Mouse (Mus musculus) Patski (cell line): ENCODE data around the gene Tspan17. TPM values are rescaled to one million over a fixed set of nuclear protein-coding genes. Genes with fewer than 3 reads are reported as not detected.

ENCODE experiments used
- ATAC-seq: fragments of 100-300 bp; one replicate; pipeline ENCODE4 v1.8.0; 2021
- CTCF ChIA-PET: fragments of 350-600 bp; sonication (Branson Sonifier 250); formaldehyde crosslinking; loops from one replicate; lab custom pipeline; 2022; ENCODE audit warnings: inconsistent platforms; lab: Charles Lee
- POLR2A ChIA-PET: fragments of 350-600 bp; sonication (Branson Sonifier 250); formaldehyde crosslinking; loops from one replicate; lab custom pipeline; 2022; ENCODE audit warnings: antibody characterized with exemption, inconsistent platforms; lab: Charles Lee
- DNase-seq: peaks from one replicate; pipeline ENCODE4 v3.0.0-alpha.2; 2011; ENCODE audit warnings: low read depth, low spot score
- H3K27me3 ChIP-seq: fragments of 371-371 bp; one replicate; pipeline ENCODE4 v1.5.1; 2021
- CTCF ChIP-seq: fragments of 100-300 bp; IDR thresholded peaks from one replicate; pipeline ENCODE4 v1.5.1; 2021
- in situ Hi-C: fragments of 300-500 bp; cut with MboI; formaldehyde crosslinking; loops from 3 replicates; pipeline ENCODE4 v1.11.1; 2018; ENCODE audit warnings: low pct_unique_long_range_greater_than_20kb, mixed read lengths
- polyA plus RNA-seq: library from polyadenylated mRNA; unstranded; gene quantifications from one replicate; pipeline ENCODE4 v1.2.3, GENCODE M21; 2021

Gene Tspan17
- polyA plus RNA-seq, 1 experiment from 2014 or later: 35.3 TPM

DNA sequence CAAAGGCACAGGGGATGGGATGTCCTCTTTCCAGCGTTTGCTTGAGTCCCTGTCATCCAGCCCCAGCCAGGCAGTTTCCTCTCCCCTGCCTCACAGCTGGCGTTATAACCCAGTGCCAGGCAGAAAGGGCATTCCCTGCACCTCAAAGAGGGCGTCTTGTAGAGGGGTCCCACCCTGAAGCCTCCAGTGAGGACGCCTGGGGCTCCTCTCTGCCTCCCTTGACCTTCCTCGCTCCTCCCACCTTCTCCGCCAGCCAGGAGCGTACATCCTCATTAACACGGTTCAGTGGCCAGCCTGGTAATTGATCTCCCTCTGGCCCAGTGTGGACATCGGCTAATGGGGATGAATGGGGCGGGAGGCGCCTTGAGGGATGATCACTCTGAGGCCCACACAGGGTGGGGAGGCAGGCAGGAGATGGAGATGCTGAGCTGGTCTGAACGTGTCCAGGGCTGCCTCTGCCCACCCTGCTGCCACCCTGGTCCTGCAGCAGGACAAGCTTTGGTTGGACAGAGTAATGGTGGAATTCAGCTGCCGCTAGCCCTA, 17.3 kb downstream of the Tspan17 start:
- H3K27me3 ChIP-seq: peaks cover 4% of the 10 kb centered on the region
- ChIA-PET CTCF (no interaction called here), POLR2A (no interaction called here)
- no peak for ATAC-seq
- no peak for TF ChIP-seq CTCF
- no peak for DNase-seq
- in situ Hi-C loops: no loop called here

DNA sequence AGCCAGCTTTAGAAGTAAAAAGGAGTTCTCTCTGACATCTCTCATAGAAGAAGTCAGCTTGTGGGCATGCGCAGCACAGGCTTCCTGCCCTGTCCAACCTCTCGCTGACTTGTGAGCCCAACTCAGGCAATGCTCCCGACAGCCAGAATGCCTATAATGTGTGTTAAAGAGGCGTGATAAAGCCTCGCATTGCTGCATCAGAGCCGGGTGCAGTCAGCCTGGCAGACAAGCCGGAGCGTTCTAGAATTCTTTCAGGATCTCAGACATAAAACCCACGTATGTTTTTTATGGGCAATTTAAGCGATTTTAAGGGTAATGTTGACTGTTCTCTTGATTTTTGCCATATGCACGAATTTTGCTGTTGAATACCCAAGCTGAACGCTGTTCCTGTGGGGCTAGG, 18.9 kb downstream of the Tspan17 start:
- no peak for TF ChIP-seq CTCF
- CTCF ChIA-PET: no interaction called here
- POLR2A ChIA-PET: no interaction called here
- DNase-seq: no peak
- peaks cover 4% of the 10 kb centered on the region for H3K27me3 ChIP-seq
- in situ Hi-C loops: no loop called here
- ATAC-seq: no peak

DNA sequence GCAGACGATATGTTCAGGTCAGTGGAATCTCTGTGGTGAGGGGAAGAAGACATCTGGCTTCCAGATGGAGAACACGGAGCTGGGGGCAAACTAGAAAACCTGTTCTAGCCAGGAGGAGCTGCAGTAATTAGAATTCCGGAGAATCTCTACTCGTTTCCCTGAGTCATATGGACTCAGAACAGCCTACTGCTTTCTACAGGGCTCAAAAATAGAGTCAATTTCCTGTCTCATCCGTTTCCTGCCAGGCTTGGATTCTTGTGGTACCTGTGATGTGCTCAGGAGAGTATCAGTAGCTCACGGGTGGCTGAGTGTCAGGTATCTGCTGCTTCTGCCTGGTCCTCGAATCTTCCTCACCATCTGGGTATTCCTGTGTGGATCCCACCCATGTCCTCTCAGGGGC, 22.3 kb downstream of the Tspan17 start:
- no peak for TF ChIP-seq CTCF
- ATAC-seq: no peak
- DNase-seq: no peak
- POLR2A ChIA-PET: no interaction called here
- in situ Hi-C loops: no loop called here
- H3K27me3 ChIP-seq: no peaks in the 10 kb centered on the region
- CTCF ChIA-PET: interaction anchor here (1.2 kb wide), 1 partner anchor 12 kb away, joined by 4 read pairs; no protein-coding TSS in a partner anchor

GRCm38 (mm10) chr13:54813381-54813780, 24.2 kb downstream of the Tspan17 start:
- no peak for TF ChIP-seq CTCF
- DNase-seq: no peak
- in situ Hi-C loops: no loop called here
- CTCF ChIA-PET: interaction anchor here (1.1 kb wide), 1 partner anchor 14 kb away, joined by 3 read pairs; no protein-coding TSS in a partner anchor
- POLR2A ChIA-PET: no interaction called here
- H3K27me3 ChIP-seq: no peaks in the 10 kb centered on the region
- ATAC-seq: no peak

GRCm38 (mm10) chr13:54818399-54819254, 29.4 kb downstream of the Tspan17 start:
- DNase-seq (no peak), ATAC-seq (no peak)
- in situ Hi-C loops: no loop called here
- ChIA-PET CTCF (interaction anchor here (0.9 kb wide), 1 partner anchor 22 kb away, joined by 4 read pairs; no protein-coding TSS in a partner anchor), POLR2A (no interaction called here)
- no peaks in the 10 kb centered on the region for H3K27me3 ChIP-seq
- TF ChIP-seq CTCF: no peak

- no peak for TF ChIP-seq CTCF
- ChIA-PET POLR2A (no interaction called here), CTCF (no interaction called here)
- DNase-seq (no peak), ATAC-seq (no peak)
- in situ Hi-C loops: no loop called here
- peaks cover 3% of the 10 kb centered on the region for H3K27me3 ChIP-seq
These were observed 31.9 kb downstream of the Tspan17 start for GRCm38 (mm10) chr13:54821106-54821505.

- no peak for TF ChIP-seq CTCF
- ChIA-PET CTCF (no interaction called here), POLR2A (no interaction called here)
- peaks cover 3% of the 10 kb centered on the region for H3K27me3 ChIP-seq
- ATAC-seq (no peak), DNase-seq (no peak)
- in situ Hi-C loops: no loop called here
These were observed 32.8 kb downstream of the Tspan17 start for GRCm38 (mm10) chr13:54821931-54822330.

DNA sequence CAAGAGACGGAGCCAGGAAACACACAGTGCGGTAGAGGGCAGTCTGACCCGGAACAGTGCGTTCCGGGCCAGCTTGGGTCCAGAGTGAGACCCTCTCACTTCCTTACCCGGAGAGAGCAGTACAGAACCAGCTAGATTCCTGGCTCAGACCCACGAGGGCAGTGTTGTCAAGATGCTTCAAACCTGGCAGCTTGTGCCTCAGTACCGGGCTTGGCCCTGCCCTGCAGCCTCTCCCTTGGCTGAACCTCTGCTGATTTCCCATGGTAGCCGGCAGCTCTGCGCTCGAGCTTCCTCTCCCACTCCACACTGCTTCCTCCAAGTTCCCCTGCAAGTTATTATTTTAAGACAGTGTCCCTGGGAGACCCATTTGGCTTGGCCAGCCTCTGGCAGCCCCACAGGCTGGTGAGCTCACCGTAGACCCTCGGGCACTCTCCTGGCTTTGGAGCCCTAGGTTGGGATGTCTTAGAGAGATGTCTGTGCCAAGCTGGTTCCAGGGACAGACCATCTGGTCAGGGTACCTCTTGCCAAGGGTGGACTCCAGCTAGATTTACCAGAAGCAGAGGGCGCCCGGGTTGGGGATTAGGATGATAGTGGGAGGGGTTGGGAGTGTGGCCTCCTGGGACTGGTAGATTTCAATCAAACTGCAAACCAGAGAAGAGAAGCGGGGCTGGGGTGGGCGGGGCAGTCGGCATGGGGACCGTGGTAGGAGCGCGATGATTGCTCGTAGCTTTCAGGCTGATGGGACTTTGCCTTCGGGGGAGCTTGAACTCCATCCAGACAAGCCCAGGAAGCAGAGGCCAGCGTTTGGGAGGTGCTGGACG, 35.1 kb downstream of the Tspan17 start:
- DNase-seq: no peak
- no peak for ATAC-seq
- ChIA-PET POLR2A (interaction anchor here (0.5 kb wide), 1 partner anchor 10 kb away, joined by 3 read pairs; no protein-coding TSS in a partner anchor), CTCF (interaction anchor here (1.4 kb wide), 1 partner anchor 13 kb away, joined by 4 read pairs; no protein-coding TSS in a partner anchor)
- no peak for TF ChIP-seq CTCF
- peaks cover 3% of the 10 kb centered on the region for H3K27me3 ChIP-seq
- in situ Hi-C loops: no loop called here

DNA sequence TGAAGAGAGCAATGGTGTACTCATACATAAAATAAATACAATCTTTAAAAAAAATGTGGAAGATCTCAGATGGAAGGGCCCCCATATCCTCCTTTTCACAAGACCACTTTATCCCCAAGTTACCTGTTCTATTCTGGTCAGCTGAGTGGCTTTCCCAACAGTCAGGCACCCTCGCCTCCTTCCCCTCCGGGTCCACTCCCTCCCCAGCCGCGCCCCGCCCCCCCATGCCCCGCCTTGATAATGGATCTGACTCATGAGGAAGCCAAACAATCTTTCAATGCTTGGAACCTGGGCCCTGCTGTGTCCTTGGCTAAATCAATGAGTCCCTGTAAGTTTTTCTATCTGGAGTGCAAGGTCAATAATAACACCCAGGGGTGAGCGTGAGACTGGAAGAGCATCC, 38.8 kb downstream of the Tspan17 start:
- ATAC-seq (no peak), DNase-seq (no peak)
- H3K27me3 ChIP-seq: peaks cover 11% of the 10 kb centered on the region
- ChIA-PET CTCF (no interaction called here), POLR2A (no interaction called here)
- in situ Hi-C loops: no loop called here
- TF ChIP-seq CTCF: no peak

GRCm38 (mm10) chr13:54828508-54828907, 39.3 kb downstream of the Tspan17 start:
- in situ Hi-C loops: no loop called here
- ChIA-PET POLR2A (no interaction called here), CTCF (no interaction called here)
- ATAC-seq (no peak), DNase-seq (no peak)
- peaks cover 11% of the 10 kb centered on the region for H3K27me3 ChIP-seq
- TF ChIP-seq CTCF: no peak
